Mouse (Mus musculus) hindbrain, embryonic 16.5 days (tissue): ENCODE results near the gene Chst1. TPM values are rescaled to one million over a fixed set of nuclear protein-coding genes. Genes with fewer than 3 reads are reported as not detected.

Source experiments
- ATAC-seq: fragments of 200-750 bp; cut with Nextera tagmentation; 2 replicates; pipeline ENCODE4 v1.8.0; 2017; ENCODE audit warnings: moderate TSS enrichment, moderate library complexity
- H3K27ac ChIP-seq: fragments of 300-500 bp; sonication (generic); 2 replicates; pipeline ENCODE4 v1.5.1; 2014; ENCODE audit warnings: low read depth, mild to moderate bottlenecking, control low read depth, low read length, moderate library complexity
- H3K27me3 ChIP-seq: fragments of 300-500 bp; sonication (generic); replicated peaks from 2 replicates; pipeline ENCODE4 v1.6.1; 2014; ENCODE audit warnings: low read length; ENCODE audit not compliant: control insufficient read depth, insufficient read depth
- H3K36me3 ChIP-seq: fragments of 300-500 bp; sonication (generic); 2 replicates; pipeline ENCODE4 v1.6.1; 2014; ENCODE audit warnings: mild to moderate bottlenecking, low read length, moderate library complexity, mixed read lengths; ENCODE audit not compliant: control insufficient read depth, insufficient read depth
- H3K4me1 ChIP-seq: fragments of 300-500 bp; sonication (generic); 2 replicates; pipeline ENCODE4 v1.6.1; 2014; ENCODE audit warnings: low read depth, low read length; ENCODE audit not compliant: control insufficient read depth, insufficient read depth
- H3K4me2 ChIP-seq: fragments of 300-500 bp; sonication (generic); 2 replicates; pipeline ENCODE4 v1.6.1; 2014; ENCODE audit warnings: mild to moderate bottlenecking, low read length, control low read depth, moderate library complexity
- H3K4me3 ChIP-seq: fragments of 300-500 bp; sonication (generic); 2 replicates; pipeline ENCODE4 v1.5.1; 2014; ENCODE audit warnings: mild to moderate bottlenecking, low read length, control low read depth, moderate library complexity
- H3K9ac ChIP-seq: fragments of 300-500 bp; sonication (generic); 2 replicates; pipeline ENCODE4 v1.6.1; 2014; ENCODE audit warnings: low read depth, mild to moderate bottlenecking, control low read depth, low read length, moderate library complexity
- H3K9me3 ChIP-seq: fragments of 300-500 bp; sonication (generic); 2 replicates; pipeline ENCODE4 v1.6.1; 2014; ENCODE audit warnings: mild to moderate bottlenecking, low read length, moderate library complexity; ENCODE audit not compliant: control insufficient read depth
- WGBS: fragments of 180-500 bp; shearing (Covaris S2); extraction: QIAGEN DNeasy Blood & Tissue Kit; methylation state at CpG from one replicate; pipeline ENCODE4 v1.1.7; 2014; 5-methylcytosine and 5-hydroxymethylcytosine counted together
- polyA plus RNA-seq: library from polyadenylated mRNA; unstranded; fragments of >200 nt; fragmentation: Nextera tagmentation; extraction: Ambion mirVana; gene quantifications from 2 replicates; pipeline ENCODE4 v1.2.1, GENCODE M21; 2015

Chst1 gene
- polyA plus RNA-seq, 1 experiment from 2014 or later = 31.9 TPM

DNA sequence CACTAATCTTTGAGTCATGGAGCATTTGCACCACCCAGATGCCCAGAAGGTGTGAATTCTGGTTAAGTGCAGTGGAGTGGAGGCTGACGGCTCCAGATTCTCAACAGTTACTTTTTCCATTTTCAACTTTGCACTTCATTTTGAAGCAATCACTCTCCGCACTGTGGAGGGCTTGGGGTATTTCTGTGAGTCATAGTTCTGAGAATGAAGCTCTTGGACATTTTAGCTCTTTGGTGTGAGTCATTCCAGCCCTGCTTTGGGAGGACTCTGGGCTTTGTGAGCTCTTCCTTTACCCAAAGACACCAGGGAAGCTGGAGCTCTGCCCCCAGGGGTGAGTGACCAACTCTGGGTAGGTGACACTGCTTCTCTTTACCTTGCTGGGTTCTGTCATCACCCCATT lies 28.1 kb downstream of the Chst1 start:
- H3K4me2 ChIP-seq = no peak overlapping the region
- H3K27me3 ChIP-seq = no peaks in the 10 kb centered on the region
- WGBS = 83% methylated on average over 2 of the region's 2 CpGs
- H3K27ac ChIP-seq = no peak overlapping the region
- ATAC-seq = no peak
- H3K36me3 ChIP-seq = no peaks in the 10 kb centered on the region
- no peaks in the 10 kb centered on the region for H3K9me3 ChIP-seq
- H3K4me3 ChIP-seq = no peak overlapping the region
- H3K9ac ChIP-seq = no peak overlapping the region
- H3K4me1 ChIP-seq = no peaks in the 10 kb centered on the region; the same call in 1 of the 2 replicates

DNA sequence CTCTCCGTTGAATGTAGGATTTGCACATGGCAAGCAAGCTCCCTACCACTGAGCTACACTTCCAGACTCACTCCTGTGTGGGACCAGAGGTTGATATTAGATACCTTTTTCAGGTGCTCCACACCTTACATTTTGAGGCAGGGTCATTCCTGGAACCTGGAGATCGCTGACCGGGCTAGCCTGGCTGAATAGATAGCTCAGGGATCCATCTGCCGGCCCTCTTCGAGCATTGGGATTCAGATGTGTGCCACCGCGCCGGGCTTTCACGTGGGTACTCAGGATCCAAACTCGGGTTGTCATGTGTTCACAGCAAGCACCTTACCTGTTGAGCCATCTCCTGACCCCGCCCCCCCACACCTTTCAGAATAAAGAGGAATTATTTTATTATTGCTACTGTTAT lies 31.3 kb downstream of the Chst1 start:
- no peak overlapping the region for H3K9ac ChIP-seq
- H3K4me1 ChIP-seq = no peaks in the 10 kb centered on the region; the same call in 1 of the 2 replicates
- WGBS = 94% methylated on average over 11 of the region's 11 CpGs
- no peaks in the 10 kb centered on the region for H3K9me3 ChIP-seq
- no peak for ATAC-seq
- no peaks in the 10 kb centered on the region for H3K36me3 ChIP-seq
- no peak overlapping the region for H3K27ac ChIP-seq
- no peak overlapping the region for H3K4me3 ChIP-seq
- H3K27me3 ChIP-seq = no peaks in the 10 kb centered on the region
- H3K4me2 ChIP-seq = no peak overlapping the region

DNA sequence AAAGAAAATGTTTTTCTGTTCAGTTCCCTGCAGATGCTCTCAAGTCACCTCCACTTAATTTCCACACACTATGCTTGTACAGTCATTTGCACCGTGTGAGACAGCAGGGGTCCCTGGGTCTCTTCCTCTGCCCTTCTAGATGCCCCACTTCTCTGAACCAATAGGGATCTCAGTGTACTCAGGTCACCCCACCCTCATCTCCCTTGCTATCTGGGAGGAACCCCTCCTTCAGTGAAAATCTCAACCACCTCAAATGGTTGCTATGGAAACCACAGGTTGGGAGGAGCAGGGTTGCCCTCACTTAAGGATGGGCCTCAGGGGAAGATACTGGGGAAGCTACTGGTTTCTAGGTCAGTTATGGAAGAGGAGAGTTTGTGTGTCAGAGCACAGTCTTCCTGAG lies 32.5 kb downstream of the Chst1 start:
- Histone ChIP-seq H3K27me3 (no peaks in the 10 kb centered on the region), H3K36me3 (no peaks in the 10 kb centered on the region), H3K9ac (no peak overlapping the region), H3K9me3 (no peaks in the 10 kb centered on the region), H3K4me3 (no peak overlapping the region), H3K4me1 (no peaks in the 10 kb centered on the region; the same call in 1 of the 2 replicates), H3K4me2 (no peak overlapping the region), H3K27ac (no peak overlapping the region)
- 34% methylated on average over 1 of the region's 1 CpGs for WGBS
- ATAC-seq = peak; percentile 64

DNA sequence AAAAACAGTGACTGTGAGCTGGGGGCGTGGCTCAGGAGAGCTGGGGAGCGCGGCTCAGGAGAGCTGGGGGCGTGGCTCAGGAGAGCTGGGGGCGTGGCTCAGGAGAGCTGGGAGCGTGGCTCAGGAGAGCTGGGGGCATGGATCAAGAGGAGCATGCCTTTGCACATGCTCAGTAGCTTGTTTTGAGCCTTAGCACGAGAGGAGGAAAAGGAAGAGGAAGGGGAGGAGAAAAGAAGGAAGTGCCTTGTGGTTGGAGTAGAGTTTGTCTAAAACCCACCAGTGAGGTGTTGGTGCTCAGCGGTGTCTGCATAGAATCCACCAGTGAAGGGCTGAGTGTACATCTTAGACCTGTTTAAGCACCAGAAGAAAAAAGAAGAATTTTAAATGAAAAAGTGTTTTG lies 41.0 kb downstream of the Chst1 start:
- no peak overlapping the region for H3K4me3 ChIP-seq
- no peaks in the 10 kb centered on the region for H3K9me3 ChIP-seq
- 21% methylated on average over 8 of the region's 8 CpGs for WGBS
- no peak for ATAC-seq
- no peak overlapping the region for H3K9ac ChIP-seq
- H3K36me3 ChIP-seq = no peaks in the 10 kb centered on the region
- peaks cover 3% of the 10 kb centered on the region; the same call in 1 of the 2 replicates for H3K4me1 ChIP-seq
- no peaks in the 10 kb centered on the region for H3K27me3 ChIP-seq
- H3K4me2 ChIP-seq = no peak overlapping the region
- H3K27ac ChIP-seq = no peak overlapping the region

DNA sequence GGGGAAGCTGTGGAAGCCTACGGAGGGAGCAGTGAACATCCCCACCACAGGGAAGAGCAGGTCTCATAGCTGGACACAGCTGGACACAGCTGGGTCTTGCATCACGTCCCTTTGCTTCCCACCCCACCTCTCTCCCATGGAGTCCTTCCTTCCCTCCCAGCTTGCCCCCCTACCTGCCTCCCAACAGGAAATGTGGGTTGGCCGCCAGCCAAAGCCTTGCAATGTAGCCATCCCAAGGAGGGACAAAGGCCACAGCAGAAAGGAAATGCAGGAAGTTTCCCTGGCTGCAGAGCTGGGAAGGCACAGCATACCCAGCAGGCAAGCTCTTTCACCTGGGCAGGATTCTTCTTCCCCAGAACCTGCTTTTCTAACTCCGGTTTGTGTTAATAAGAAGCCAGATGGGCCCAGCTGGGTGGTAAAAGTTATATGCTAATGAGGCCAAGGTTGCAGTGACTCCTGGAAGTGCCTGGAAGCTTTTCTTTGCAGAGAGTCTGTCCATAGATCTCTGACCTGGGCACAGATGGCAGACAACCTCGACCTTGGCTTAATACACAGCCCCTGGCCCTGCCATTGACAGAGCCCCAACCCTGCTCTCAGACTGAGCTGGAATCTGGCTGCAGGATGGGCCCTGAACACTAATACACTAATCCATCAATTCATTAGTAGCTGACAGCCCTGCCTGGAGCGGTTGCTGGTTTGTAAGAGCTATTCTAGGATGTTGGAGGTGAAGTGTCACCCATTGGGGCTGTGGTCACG lies 46.0 kb downstream of the Chst1 start:
- Histone ChIP-seq H3K27ac (peak overlapping the region; percentile 27), H3K4me1 (peaks cover 4% of the 10 kb centered on the region; the same call in 1 of the 2 replicates), H3K27me3 (no peaks in the 10 kb centered on the region), H3K4me2 (no peak overlapping the region), H3K36me3 (no peaks in the 10 kb centered on the region), H3K4me3 (no peak overlapping the region), H3K9me3 (no peaks in the 10 kb centered on the region), H3K9ac (no peak overlapping the region)
- WGBS = 45% methylated on average over 7 of the region's 7 CpGs
- peak; percentile 61; the same call in 1 of the 2 replicates for ATAC-seq

DNA sequence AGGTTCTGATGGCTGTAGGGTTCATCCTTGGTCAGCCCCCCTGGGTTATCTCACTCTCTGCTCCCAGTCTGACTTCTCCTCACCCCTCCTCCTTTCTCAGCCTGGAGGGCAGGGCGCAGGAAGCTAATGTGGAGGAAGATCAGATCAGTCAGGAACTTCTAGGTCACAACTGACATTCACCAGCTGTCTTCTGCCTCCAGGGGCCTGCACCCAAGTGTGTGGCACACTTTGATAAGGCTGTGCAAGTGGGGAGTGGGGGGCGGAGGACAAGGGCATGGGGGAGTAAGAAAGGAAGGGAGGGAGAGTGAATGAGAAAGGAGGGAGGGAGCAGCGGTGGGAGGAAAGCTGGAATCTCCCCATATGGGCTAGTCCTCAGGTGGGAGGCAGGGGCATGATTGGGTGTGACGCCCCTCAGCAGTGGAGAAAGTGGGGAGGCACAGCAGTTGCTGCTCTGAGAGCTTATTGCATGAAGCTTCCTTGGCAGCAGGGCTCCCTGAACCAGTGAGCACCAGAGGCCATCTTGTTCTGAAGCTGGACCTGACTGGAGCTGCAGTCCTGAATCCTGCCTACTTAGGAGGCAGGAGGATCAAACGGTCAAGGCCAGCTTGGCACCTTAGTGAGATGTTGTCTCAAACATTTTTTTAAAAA lies 49.8 kb downstream of the Chst1 start:
- H3K9me3 ChIP-seq = no peaks in the 10 kb centered on the region
- peaks cover 4% of the 10 kb centered on the region; the same call in 1 of the 2 replicates for H3K4me1 ChIP-seq
- 70% methylated on average over 5 of the region's 5 CpGs for WGBS
- H3K9ac ChIP-seq = no peak overlapping the region
- no peaks in the 10 kb centered on the region for H3K27me3 ChIP-seq
- no peak overlapping the region for H3K4me3 ChIP-seq
- ATAC-seq = no peak
- H3K36me3 ChIP-seq = no peaks in the 10 kb centered on the region
- H3K27ac ChIP-seq = no peak overlapping the region
- H3K4me2 ChIP-seq = no peak overlapping the region

DNA sequence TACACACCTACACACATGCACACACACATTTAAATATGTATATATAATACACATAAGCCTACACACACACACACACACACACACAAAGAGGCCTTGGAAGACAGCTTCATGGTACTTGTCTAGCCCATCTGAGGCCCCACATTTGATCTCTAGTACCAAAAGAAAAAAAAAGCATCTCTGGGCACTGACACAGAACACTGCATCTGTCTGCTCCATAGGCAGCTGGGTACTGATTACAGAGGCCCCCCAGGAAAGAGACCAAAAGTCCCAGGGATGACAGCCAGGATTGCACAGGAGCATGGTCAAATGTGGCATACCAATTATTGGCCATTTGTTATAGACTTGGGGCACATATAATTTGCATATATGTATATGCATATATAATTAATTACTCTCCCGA lies 50.9 kb downstream of the Chst1 start:
- H3K9me3 ChIP-seq = no peaks in the 10 kb centered on the region
- no peaks in the 10 kb centered on the region for H3K36me3 ChIP-seq
- H3K4me3 ChIP-seq = no peak overlapping the region
- no peaks in the 10 kb centered on the region for H3K27me3 ChIP-seq
- no peak for ATAC-seq
- no peak overlapping the region for H3K27ac ChIP-seq
- peaks cover 2% of the 10 kb centered on the region; the same call in 1 of the 2 replicates for H3K4me1 ChIP-seq
- H3K9ac ChIP-seq = no peak overlapping the region
- no peak overlapping the region for H3K4me2 ChIP-seq
- 60% methylated on average over 1 of the region's 1 CpGs for WGBS

DNA sequence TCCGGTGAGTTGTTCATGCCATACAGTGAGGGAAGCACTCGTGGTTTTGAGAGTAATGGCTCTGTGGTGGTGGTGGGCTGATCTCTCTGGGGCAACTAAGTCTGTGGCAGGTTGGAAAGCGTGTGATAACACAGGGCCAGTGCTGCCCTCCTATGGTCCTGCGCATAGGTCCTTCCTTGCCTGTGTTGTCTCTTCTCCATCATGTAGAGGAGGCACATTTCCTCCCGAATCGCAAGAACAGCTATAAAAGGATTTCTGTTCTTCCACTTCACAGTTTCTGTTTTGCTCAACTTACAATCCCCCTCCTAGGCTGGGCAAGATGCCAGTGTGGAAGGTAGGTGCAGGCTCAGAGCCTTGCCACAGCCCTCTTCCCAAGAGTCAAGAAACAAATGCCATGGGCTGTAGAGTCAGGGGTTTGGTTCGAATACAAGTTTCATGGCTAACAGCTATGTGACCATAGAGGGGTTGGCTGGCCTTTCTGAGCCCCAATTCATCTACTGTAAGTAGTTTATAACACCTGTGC lies 51.8 kb downstream of the Chst1 start:
- H3K27ac ChIP-seq = no peak overlapping the region
- no peaks in the 10 kb centered on the region for H3K9me3 ChIP-seq
- no peak overlapping the region for H3K4me2 ChIP-seq
- H3K36me3 ChIP-seq = no peaks in the 10 kb centered on the region
- H3K27me3 ChIP-seq = no peaks in the 10 kb centered on the region
- no peak overlapping the region for H3K9ac ChIP-seq
- H3K4me1 ChIP-seq = no peaks in the 10 kb centered on the region; the same call in 1 of the 2 replicates
- WGBS = 85% methylated on average over 7 of the region's 7 CpGs
- no peak for ATAC-seq
- H3K4me3 ChIP-seq = no peak overlapping the region

DNA sequence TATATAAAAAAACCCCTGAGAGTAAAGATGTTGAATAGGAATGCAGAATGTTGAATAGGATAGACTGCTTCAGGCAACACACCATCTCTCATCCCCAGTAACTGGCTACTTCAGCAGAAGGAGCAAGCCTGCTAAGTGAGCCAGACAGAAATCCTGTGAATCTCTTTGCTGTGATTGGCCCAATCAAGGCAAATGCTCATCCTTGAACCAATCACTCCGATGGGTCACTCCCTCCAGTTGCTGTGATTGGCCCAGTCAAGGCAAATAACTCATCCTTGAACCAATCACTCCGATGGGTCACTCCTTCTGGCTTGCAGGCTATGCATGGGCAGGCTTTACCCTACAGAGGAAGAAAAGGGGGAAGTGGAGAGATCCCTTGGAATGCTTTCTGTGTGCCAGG lies 57.7 kb downstream of the Chst1 start:
- H3K9ac ChIP-seq = no peak overlapping the region
- no peak for ATAC-seq
- no peak overlapping the region for H3K4me3 ChIP-seq
- no peak overlapping the region for H3K4me2 ChIP-seq
- WGBS = 84% methylated on average over 2 of the region's 2 CpGs
- H3K9me3 ChIP-seq = no peaks in the 10 kb centered on the region
- H3K27ac ChIP-seq = no peak overlapping the region
- no peaks in the 10 kb centered on the region; the same call in 1 of the 2 replicates for H3K4me1 ChIP-seq
- H3K27me3 ChIP-seq = no peaks in the 10 kb centered on the region
- no peaks in the 10 kb centered on the region for H3K36me3 ChIP-seq
